Mouse (Mus musculus) C2C12 (cell line): ENCODE measurements around the gene Kctd3. TPM values are rescaled to one million over a fixed set of nuclear protein-coding genes. Genes with fewer than 3 reads are reported as not detected.

Experiments
- H3K27me3 ChIP-seq: one replicate; pipeline ENCODE4 v1.6.1; 2011; ENCODE audit not compliant: control insufficient read depth, insufficient read depth, insufficient read length
- H3K36me3 ChIP-seq: one replicate; pipeline ENCODE4 v1.6.1; 2011; ENCODE audit not compliant: control insufficient read depth, insufficient read depth
- H3K4me3 ChIP-seq: one replicate; pipeline ENCODE4 v1.5.1; 2011; ENCODE audit warnings: mild to moderate bottlenecking, control low read depth; ENCODE audit not compliant: poor library complexity, insufficient read depth, severe bottlenecking
- H3K79me2 ChIP-seq: one replicate; pipeline ENCODE4 v1.6.1; 2011; ENCODE audit not compliant: control insufficient read depth, insufficient read depth
- H3K79me3 ChIP-seq: one replicate; pipeline ENCODE4 v1.6.1; 2011; ENCODE audit warnings: low read depth, control low read depth
- H3ac ChIP-seq: one replicate; pipeline ENCODE3; 2011; ENCODE audit warnings: low read depth; ENCODE audit not compliant: control insufficient read depth, insufficient read length
- CEBPB ChIP-seq: IDR thresholded peaks from one replicate; pipeline ENCODE4 v1.6.1; 2011; ENCODE audit warnings: low read depth, mild to moderate bottlenecking, control low read depth, moderate library complexity
- CTCF ChIP-seq: IDR thresholded peaks from one replicate; pipeline ENCODE4 v1.5.1; 2011; ENCODE audit not compliant: control insufficient read depth, insufficient read depth, insufficient read length
- FOSL1 ChIP-seq: IDR thresholded peaks from one replicate; pipeline ENCODE4 v1.8.0; 2011; ENCODE audit warnings: mild to moderate bottlenecking, low read length; ENCODE audit not compliant: poor library complexity, insufficient read depth, severe bottlenecking
- MAX ChIP-seq: IDR thresholded peaks from one replicate; pipeline ENCODE4 v1.6.1; 2011; ENCODE audit warnings: mild to moderate bottlenecking, control low read depth
- MYOD1 ChIP-seq: IDR thresholded peaks from one replicate; pipeline ENCODE4 v1.6.1; 2011; ENCODE audit warnings: low read depth; ENCODE audit not compliant: control insufficient read depth, insufficient read length
- MYOG ChIP-seq: IDR thresholded peaks from one replicate; pipeline ENCODE4 v1.6.1; 2011; ENCODE audit not compliant: control insufficient read depth, insufficient read length; ENCODE audit errors: extremely low read depth
- USF1 ChIP-seq: IDR thresholded peaks from one replicate; pipeline ENCODE4 v1.6.1; 2011; ENCODE audit warnings: low read depth, mild to moderate bottlenecking, control low read depth, moderate library complexity
- long read RNA-seq, 2 experiments: library from polyadenylated mRNA; unstranded; transcript quantifications; one replicate each; pipeline ENCODE4 v2.0.0; 2019 to 2020
- polyA plus RNA-seq: library from polyadenylated mRNA; unstranded; fragments of >200 nt; fragmentation: generic; extraction: Trizol; gene quantifications from one replicate; pipeline ENCODE4 v1.2.1, GENCODE M21; 2012; ENCODE audit warnings: missing spikeins

The Kctd3 gene
- polyA plus RNA-seq, result 19.0 TPM
- long read RNA-seq, experiment 1, partial matches to known transcripts, result 1 of 9 reads
- long read RNA-seq, experiment 1, other reads (novel, unspliced or antisense), result 5 of 9 reads
- long read RNA-seq, experiment 2, transcript Kctd3-201 (18 exons, 3,706 nt), result major isoform, 126 of 157 reads
- long read RNA-seq, experiment 2, partial matches to known transcripts, result 2 of 157 reads
- long read RNA-seq, experiment 2, other reads (novel, unspliced or antisense), result 27 of 157 reads

DNA sequence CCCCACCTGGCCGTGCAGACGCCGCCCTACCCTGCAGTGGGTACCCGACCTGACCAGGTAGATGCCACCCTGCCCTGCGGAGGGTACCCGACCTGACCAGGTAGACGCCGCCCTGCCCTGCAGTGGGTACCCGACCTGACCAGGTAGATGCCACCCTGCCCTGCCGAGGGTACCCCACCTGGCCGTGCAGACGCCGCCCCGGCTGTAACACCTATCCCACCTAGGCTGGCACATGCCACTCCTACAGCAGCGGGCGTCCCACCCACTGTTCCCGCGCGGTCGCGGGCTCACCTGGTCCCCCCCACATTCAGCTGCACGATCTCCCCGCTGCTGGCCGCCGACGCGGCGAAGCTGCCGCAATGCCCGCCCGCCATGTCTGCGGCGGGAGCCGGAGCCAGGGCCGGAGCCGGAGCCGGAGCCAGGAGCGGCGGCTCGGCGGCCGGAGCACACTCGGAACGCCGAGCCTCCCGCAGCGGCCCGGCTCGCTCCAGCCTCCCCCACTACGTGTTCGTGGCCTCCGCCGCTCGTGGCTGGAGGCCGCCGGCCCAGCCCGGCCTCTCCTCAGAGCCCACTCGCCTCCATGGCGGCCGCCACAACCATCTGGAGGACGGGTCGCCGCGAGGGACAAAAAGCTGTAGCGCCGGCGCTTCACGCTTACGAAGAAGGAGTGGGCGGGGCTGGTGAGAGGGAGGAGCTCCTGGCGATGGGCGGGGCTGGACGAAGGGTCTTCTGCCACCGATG, at the start of gene Kctd3:
TSS of gene Kctd3 (minus strand) at position 603 of the 741 bp plus-strand sequence.
- H3K27me3 ChIP-seq, result no peaks in the 10 kb centered on the region
- H3K36me3 ChIP-seq, result peaks cover 4% of the 10 kb centered on the region
- peak within 1 kb of the TSS; percentile 86 for H3K4me3 ChIP-seq
- peaks cover 51% of the 10 kb centered on the region for H3K79me2 ChIP-seq
- H3ac ChIP-seq, result peak within 1 kb of the TSS; percentile 85
- H3K79me3 ChIP-seq, result peaks cover 28% of the 10 kb centered on the region
- peak; percentile 41 for TF ChIP-seq MAX
- TF ChIP-seq CTCF, result no peak

DNA sequence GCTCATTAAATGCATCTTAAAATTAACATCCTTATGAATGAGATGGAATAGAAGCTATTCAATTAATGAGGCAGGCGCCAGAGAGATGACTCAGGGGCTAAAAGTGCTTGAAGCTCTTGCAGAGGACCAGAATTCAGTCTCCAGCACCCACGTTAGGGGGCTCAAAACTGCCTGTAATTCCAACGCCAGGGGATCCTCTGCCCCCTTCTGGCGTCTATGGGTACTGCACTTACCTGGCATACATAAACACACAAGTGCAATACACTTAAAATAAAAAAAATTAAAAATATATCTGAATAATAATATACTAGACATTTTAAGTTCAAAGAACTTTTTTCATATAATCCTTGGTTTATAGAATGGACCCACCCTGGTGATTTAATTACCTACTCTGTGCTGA, 49.8 kb upstream of the Kctd3 start:
- H3K4me3 ChIP-seq, result no peak overlapping the region
- H3K27me3 ChIP-seq, result no peaks in the 10 kb centered on the region
- H3K36me3 ChIP-seq, result no peaks in the 10 kb centered on the region
- no peaks in the 10 kb centered on the region for H3K79me3 ChIP-seq
- no peak for TF ChIP-seq CEBPB
- TF ChIP-seq FOSL1, result no peak
- TF ChIP-seq MAX, result no peak
- no peaks in the 10 kb centered on the region for H3K79me2 ChIP-seq
- H3ac ChIP-seq, result no peak overlapping the region

DNA sequence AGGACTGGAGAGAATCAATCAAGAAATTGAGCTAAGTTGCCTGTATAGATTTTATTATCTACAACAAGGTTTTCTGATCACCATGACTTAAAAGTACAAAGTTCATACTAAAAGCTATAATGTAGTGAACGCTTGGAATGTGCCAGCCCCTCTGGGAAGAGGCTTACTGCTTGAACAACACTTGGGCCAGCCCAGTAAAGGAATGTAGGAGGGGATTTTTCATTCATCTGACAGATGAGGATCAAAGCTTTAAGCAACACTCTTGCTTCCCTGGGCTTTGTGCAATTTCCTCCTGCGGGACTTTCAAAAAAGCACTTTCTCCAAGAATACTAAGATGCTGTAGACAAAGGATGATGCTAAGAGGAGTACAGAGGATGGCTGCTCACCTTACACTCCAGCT, 48.3 kb upstream of the Kctd3 start:
- Histone ChIP-seq H3K4me3 (no peak overlapping the region), H3K36me3 (no peaks in the 10 kb centered on the region), H3ac (no peak overlapping the region), H3K27me3 (no peaks in the 10 kb centered on the region), H3K79me2 (no peaks in the 10 kb centered on the region), H3K79me3 (no peaks in the 10 kb centered on the region)
- TF ChIP-seq USF1 (no peak), MYOG (no peak), MYOD1 (no peak), CTCF (no peak), MAX (no peak), CEBPB (no peak), FOSL1 (no peak)

DNA sequence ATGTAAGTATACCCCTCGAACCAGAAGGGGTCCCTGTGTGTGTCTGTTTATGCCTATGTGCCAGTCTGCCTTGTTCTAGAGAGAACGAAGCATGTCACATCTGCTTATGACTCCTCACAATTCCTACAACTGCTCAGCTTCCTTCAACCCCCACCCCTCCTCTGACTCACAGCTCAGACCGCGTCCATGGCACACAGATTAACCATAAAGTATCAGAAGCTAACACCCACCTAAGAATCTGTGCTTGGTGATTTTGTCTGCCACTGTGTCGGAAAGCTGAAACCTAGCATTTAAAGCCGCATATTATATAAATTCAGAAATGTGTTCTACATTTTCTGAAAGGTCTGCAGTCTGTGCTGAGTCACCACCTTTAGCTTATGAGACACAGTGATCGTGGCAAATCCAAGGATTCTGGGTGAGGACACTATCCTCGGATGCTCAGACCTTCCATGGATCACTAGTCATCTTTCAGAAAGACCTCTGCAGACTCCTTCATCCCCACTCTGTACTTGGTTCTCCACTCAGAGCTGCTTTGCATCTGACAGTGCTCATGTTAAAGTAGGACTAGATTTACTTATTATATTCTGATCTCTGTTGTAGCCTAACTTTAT, 47.4 kb upstream of the Kctd3 start:
- TF ChIP-seq MYOD1 (no peak), MYOG (no peak), FOSL1 (no peak), MAX (no peak), CEBPB (no peak), CTCF (no peak), USF1 (no peak)
- Histone ChIP-seq H3K4me3 (no peak overlapping the region), H3K36me3 (no peaks in the 10 kb centered on the region), H3ac (no peak overlapping the region), H3K79me2 (no peaks in the 10 kb centered on the region), H3K79me3 (no peaks in the 10 kb centered on the region), H3K27me3 (no peaks in the 10 kb centered on the region)

DNA sequence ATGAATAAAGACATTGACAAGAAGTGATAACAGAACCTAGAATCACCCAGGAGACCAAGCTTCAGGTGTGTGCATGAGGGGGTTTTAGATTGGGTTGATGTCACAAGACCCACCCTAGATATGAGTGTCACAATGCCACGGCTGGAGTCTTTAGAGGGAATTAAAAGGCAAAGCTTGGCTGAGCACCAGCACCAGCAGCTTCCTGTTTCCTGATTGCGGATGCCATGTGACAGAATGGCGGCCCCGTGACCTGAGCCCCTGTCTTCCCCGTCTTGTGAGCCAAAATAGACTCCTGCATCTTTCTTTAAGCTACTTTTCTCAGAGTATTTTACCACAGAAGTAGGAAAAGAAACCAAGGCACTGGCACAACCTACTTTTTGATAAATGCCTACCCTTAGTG, 46.5 kb upstream of the Kctd3 start:
- no peaks in the 10 kb centered on the region for H3K79me3 ChIP-seq
- H3K27me3 ChIP-seq, result no peaks in the 10 kb centered on the region
- no peak overlapping the region for H3ac ChIP-seq
- H3K4me3 ChIP-seq, result no peak overlapping the region
- TF ChIP-seq MYOG, result no peak
- no peak for TF ChIP-seq CEBPB
- TF ChIP-seq USF1, result no peak
- no peak for TF ChIP-seq MYOD1
- TF ChIP-seq FOSL1, result no peak
- TF ChIP-seq MAX, result no peak
- TF ChIP-seq CTCF, result no peak
- no peaks in the 10 kb centered on the region for H3K36me3 ChIP-seq
- H3K79me2 ChIP-seq, result no peaks in the 10 kb centered on the region

DNA sequence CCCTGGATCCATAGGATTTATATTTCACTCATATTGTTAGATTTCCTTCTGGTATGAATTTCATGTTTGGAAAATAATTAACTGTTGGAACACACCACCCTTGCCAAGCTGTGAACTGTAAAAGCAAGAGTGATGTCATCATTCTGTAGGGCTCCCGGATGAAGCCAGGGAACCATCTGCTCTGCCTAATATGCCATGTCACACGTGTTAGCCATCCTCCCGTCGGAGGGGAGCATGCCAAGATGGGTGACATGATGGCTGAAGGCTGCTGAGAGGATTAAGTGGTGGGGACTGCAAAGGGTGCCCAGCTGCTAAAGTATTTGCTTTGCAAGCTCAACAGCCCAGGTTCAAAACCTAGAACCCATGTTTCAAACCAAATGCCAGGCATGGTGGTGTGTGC, 44.5 kb upstream of the Kctd3 start:
- H3K4me3 ChIP-seq, result no peak overlapping the region
- TF ChIP-seq MYOG (no peak), CEBPB (no peak), MYOD1 (no peak), USF1 (no peak), MAX (no peak), FOSL1 (no peak), CTCF (no peak)
- H3K27me3 ChIP-seq, result no peaks in the 10 kb centered on the region
- no peak overlapping the region for H3ac ChIP-seq
- no peaks in the 10 kb centered on the region for H3K79me3 ChIP-seq
- no peaks in the 10 kb centered on the region for H3K79me2 ChIP-seq
- no peaks in the 10 kb centered on the region for H3K36me3 ChIP-seq
